Mouse (Mus musculus) right cerebral cortex, adult 2 months (tissue): ENCODE measurements at regions not wholly inside any gene's neighbourhood (a gene's known extent, or its start where the extent isn't known, plus 50 kb on each side); places are given as distances from the start of the nearest gene placed in this dataset.

Experiments used
- DNase-seq, 2 experiments: peaks; one replicate each; pipeline ENCODE4 v3.0.0; 2021 to 2022; ENCODE audit warnings: low spot score in 2 of 2

DNA sequence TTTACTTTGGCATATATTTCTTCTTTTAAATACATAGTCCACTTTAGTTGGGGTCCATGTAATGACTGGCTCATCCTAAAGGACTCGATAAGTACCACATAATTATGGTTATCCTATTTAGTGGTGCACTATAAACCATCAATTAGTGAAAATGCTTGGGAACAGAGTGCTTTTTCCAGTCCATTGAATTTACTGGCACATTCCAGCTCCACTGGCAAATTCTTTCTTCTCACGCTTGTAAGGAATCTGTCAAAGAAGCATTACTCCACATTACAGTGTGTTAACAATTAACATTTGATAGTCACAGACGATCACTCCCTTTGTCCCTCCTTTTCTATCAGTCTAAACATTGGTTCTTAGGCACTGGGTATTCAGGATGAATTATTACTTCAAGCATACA is 241.7 kb upstream of the Gli3 start:
- no peak for DNase-seq

GRCm38 (mm10) chr13:15227641-15228040 is 235.4 kb upstream of the Gli3 start:
- no peak for DNase-seq
